20 mouse cellular contexts compared by ENCODE assay signal in the genomic region with DNA sequence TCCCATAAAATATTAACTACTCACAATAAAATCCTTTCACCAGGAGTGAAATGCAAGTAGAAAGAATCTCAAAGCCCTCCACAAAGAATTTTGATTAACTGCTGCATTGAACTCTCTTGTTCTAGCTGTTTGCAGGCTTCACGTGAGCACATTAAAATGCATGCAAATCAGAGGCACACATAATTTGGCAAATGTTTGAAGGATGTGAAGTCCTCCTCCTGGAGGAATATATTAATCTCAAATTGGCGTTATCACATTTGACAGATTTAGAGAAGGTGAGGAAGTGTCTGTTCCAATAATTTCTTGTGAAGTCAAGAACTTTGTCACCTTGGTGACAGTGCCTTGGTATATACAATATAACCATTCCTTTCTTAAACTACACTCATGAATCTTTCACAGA.
"Had no signal": no experiment of that assay in that cellular context is flagged by ENCODE, and none has a peak within 500 bp of the region (broad histone marks: within the 10 kb centered on the region; RNA-seq: fewer than 3 reads in every experiment).

No protein-coding gene starts in this region.

- H3K9ac ChIP-seq: limb, embryonic 13.5 days; liver, embryonic 13.5 days; midbrain, embryonic 12.5 days; neural tube, embryonic 12.5 days; neural tube, embryonic 15.5 days had no signal

- H3K4me3 ChIP-seq: limb, embryonic 13.5 days; liver, embryonic 13.5 days; midbrain, embryonic 12.5 days; neural tube, embryonic 12.5 days; neural tube, embryonic 15.5 days had no signal

- H3K27me3 ChIP-seq: limb, embryonic 13.5 days; liver, embryonic 13.5 days; midbrain, embryonic 12.5 days; neural tube, embryonic 12.5 days; neural tube, embryonic 15.5 days had no signal

- ATAC-seq: intestine, postnatal 0 days had no signal

- H3K27ac ChIP-seq: limb, embryonic 13.5 days; liver, embryonic 13.5 days; midbrain, embryonic 12.5 days; neural tube, embryonic 12.5 days; neural tube, embryonic 15.5 days; stomach, postnatal 0 days had no signal

- H3K9me3 ChIP-seq: limb, embryonic 13.5 days; liver, embryonic 13.5 days; midbrain, embryonic 12.5 days; neural tube, embryonic 12.5 days; neural tube, embryonic 15.5 days had no signal

- H3K36me3 ChIP-seq: limb, embryonic 13.5 days; liver, embryonic 13.5 days; midbrain, embryonic 12.5 days; neural tube, embryonic 12.5 days; neural tube, embryonic 15.5 days had no signal

- H3K4me2 ChIP-seq: limb, embryonic 13.5 days; liver, embryonic 13.5 days; midbrain, embryonic 12.5 days; neural tube, embryonic 12.5 days; neural tube, embryonic 15.5 days had no signal

- DNase-seq: kidney, adult 2 months; kidney, postnatal 14 days; kidney, postnatal 4 days; left cerebral cortex, postnatal 4 days; liver, embryonic 13.5 days; lung, adult 2 months; lung, postnatal 14 days; lung, postnatal 4 days; right cerebral cortex, adult 18-20 months; right cerebral cortex, postnatal 14 days; right cerebral cortex, postnatal 4 days; thymus, adult 2 months; thymus, postnatal 14 days; thymus, postnatal 4 days had no signal

- H3K4me1 ChIP-seq: limb, embryonic 13.5 days; liver, embryonic 13.5 days; midbrain, embryonic 12.5 days; neural tube, embryonic 12.5 days; neural tube, embryonic 15.5 days had no signal
